Mouse (Mus musculus) lung, postnatal 0 days (tissue): Measurements from ENCODE around the gene Glis1.

Experiments
- CTCF ChIP-seq: IDR thresholded peaks from 2 replicates; pipeline ENCODE4 v1.5.1; 2016; ENCODE audit warnings: antibody characterized with exemption, mild to moderate bottlenecking
- EP300 ChIP-seq: IDR thresholded peaks from 2 replicates; pipeline ENCODE4 v1.6.1; 2016; ENCODE audit warnings: antibody characterized with exemption, mild to moderate bottlenecking, control low read depth

GRCm38 (mm10) chr4:107680311-107681098, 246.1 kb downstream of the Glis1 start:
- TF ChIP-seq CTCF (no peak), EP300 (no peak)
